Mouse (Mus musculus) hindbrain, embryonic 11.5 days (tissue): Measurements from ENCODE around the gene Pias1. TPM values are rescaled to one million over a fixed set of nuclear protein-coding genes. Genes with fewer than 3 reads are reported as not detected.

ENCODE experiments used
- ATAC-seq: fragments of 200-750 bp; cut with Nextera tagmentation; 2 replicates; pipeline ENCODE4 v1.8.0; 2017; ENCODE audit warnings: mild to moderate bottlenecking, moderate TSS enrichment, moderate library complexity; ENCODE audit not compliant: low FRiP score
- DNase-seq: peaks from one replicate; pipeline ENCODE4 v3.0.0-alpha.2; 2015; ENCODE audit warnings: low spot score
- H3K27ac ChIP-seq: fragments of 300-500 bp; sonication (generic); 2 replicates; pipeline ENCODE4 v1.5.1; 2014; ENCODE audit warnings: mild to moderate bottlenecking, low read depth, low read length
- H3K27me3 ChIP-seq: fragments of 300-500 bp; sonication (generic); 2 replicates; pipeline ENCODE4 v1.6.1; 2014; ENCODE audit warnings: mild to moderate bottlenecking, low read length, moderate library complexity, mixed read lengths; ENCODE audit not compliant: control insufficient read depth, insufficient read depth
- H3K36me3 ChIP-seq: fragments of 300-500 bp; sonication (generic); 2 replicates; pipeline ENCODE4 v1.6.1; 2014; ENCODE audit warnings: mild to moderate bottlenecking, low read length, moderate library complexity, mixed read lengths; ENCODE audit not compliant: control insufficient read depth, insufficient read depth
- H3K4me1 ChIP-seq: fragments of 300-500 bp; sonication (generic); replicated peaks from 2 replicates; pipeline ENCODE4 v1.6.1; 2014; ENCODE audit warnings: low read length, mixed read lengths; ENCODE audit not compliant: control insufficient read depth, insufficient read depth
- H3K4me2 ChIP-seq: fragments of 300-500 bp; sonication (generic); replicated peaks from 2 replicates; pipeline ENCODE4 v1.6.1; 2014; ENCODE audit warnings: mild to moderate bottlenecking, low read depth, low read length
- H3K4me3 ChIP-seq: fragments of 300-500 bp; sonication (generic); 2 replicates; pipeline ENCODE4 v1.5.1; 2014; ENCODE audit warnings: low read depth, low read length
- H3K9ac ChIP-seq: fragments of 300-500 bp; sonication (generic); 2 replicates; pipeline ENCODE4 v1.6.1; 2014; ENCODE audit warnings: low read depth, low read length
- H3K9me3 ChIP-seq: fragments of 300-500 bp; sonication (generic); 2 replicates; pipeline ENCODE4 v1.6.1; 2016; ENCODE audit warnings: low read length; ENCODE audit not compliant: control insufficient read depth
- WGBS: fragments of 180-500 bp; shearing (Covaris S2); extraction: QIAGEN DNeasy Blood & Tissue Kit; methylation state at CpG from one replicate; pipeline ENCODE4 v1.1.7; 2014; 5-methylcytosine and 5-hydroxymethylcytosine counted together
- polyA plus RNA-seq: library from polyadenylated mRNA; unstranded; fragments of >200 nt; fragmentation: Nextera tagmentation; extraction: Ambion mirVana; gene quantifications from 2 replicates; pipeline ENCODE4 v1.2.1, GENCODE M21; 2014

Gene Pias1
- polyA plus RNA-seq, 1 experiment from 2014 or later, result 71.5 TPM

DNA sequence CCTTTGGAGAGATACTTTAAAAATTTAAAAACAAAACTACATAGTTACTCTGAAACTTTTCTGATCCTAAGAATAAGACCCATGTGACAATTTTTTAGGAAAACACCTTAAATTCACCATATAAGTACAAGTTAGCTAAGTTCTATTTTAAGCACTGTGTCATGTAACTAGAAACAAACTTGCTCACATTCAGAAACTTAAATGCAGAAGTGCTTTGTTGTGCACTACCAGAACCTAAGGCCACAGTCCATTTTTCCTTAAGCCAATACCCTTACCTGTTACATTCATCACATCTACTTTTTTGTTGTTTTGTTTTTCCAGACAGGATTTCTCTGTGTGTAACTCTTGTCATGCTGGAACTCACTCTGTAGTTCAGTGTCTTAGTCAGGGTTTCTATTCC lies 17.4 kb downstream of the Pias1 start:
- Histone ChIP-seq H3K4me3 (no peak overlapping the region), H3K9me3 (no peaks in the 10 kb centered on the region), H3K27ac (no peak overlapping the region), H3K4me1 (no peaks in the 10 kb centered on the region), H3K27me3 (no peaks in the 10 kb centered on the region), H3K36me3 (no peaks in the 10 kb centered on the region), H3K4me2 (no peak overlapping the region), H3K9ac (no peak overlapping the region)
- DNase-seq, result no peak
- no peak for ATAC-seq

DNA sequence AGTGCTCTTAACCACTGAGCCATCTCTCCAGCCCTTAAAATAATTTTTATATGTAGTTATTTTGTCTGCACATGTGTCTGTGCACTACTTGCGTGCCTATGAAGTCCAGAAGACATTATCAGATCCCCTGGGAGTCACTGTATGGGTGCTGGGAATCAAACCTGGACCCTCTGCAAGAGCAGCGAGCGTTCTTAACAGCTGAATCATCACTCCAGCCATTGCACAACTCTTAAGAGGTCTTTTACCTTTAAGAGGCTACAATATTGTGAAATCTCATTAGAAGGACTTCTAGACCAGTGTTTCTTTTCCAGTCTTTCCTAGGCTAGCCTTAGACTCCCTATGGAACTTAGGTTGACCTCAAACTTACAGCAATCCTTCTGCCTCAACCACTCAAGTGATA lies 21.7 kb downstream of the Pias1 start:
- no peaks in the 10 kb centered on the region for H3K9me3 ChIP-seq
- H3K27ac ChIP-seq, result no peak overlapping the region
- no peak for DNase-seq
- no peak for ATAC-seq
- no peaks in the 10 kb centered on the region for H3K4me1 ChIP-seq
- H3K36me3 ChIP-seq, result no peaks in the 10 kb centered on the region
- no peak overlapping the region for H3K9ac ChIP-seq
- WGBS, result 96% methylated on average over 3 of the region's 3 CpGs
- no peak overlapping the region for H3K4me2 ChIP-seq
- H3K27me3 ChIP-seq, result no peaks in the 10 kb centered on the region
- H3K4me3 ChIP-seq, result no peak overlapping the region

DNA sequence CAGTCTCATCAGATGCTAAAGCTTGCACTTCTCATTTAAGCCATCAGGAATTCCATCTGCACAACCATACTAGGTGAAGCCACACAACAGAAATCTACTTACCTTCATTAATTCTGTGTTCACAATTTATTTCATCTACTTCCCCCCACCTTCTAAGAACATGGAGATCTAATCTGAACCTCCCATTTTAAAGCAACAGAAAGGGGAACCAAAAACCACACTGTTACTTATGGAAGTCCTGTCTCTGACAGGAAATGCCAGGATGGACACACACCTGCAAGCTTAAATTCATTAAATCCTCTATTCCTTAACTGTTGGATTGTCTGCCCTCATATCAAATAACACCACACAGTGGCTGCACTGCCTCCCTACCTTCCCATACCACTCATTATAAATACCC lies 35.0 kb downstream of the Pias1 start:
- no peaks in the 10 kb centered on the region for H3K36me3 ChIP-seq
- no peak overlapping the region for H3K27ac ChIP-seq
- H3K4me2 ChIP-seq, result no peak overlapping the region
- DNase-seq (no peak), ATAC-seq (no peak)
- no peaks in the 10 kb centered on the region for H3K4me1 ChIP-seq
- H3K4me3 ChIP-seq, result no peak overlapping the region
- H3K9me3 ChIP-seq, result no peaks in the 10 kb centered on the region
- H3K27me3 ChIP-seq, result no peaks in the 10 kb centered on the region
- H3K9ac ChIP-seq, result no peak overlapping the region

DNA sequence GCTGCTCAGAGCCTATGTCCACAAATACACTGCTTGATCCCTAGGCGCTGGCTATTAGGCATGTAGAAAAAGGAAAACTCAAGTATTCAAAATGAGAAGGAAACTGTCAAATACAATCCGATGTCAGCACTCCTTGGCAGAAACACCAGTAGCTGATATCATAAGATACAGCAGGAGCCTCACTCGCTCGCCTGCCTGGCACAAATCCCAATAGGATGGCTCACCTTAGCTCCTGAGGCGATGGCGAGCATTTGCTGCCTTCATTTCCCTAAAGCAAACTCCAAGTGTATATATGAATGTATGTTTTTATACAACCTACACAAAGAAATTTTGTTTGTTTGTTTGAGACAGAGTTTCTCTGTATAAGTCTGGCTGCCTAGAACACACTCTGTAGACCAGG lies 42.4 kb downstream of the Pias1 start:
- Histone ChIP-seq H3K9me3 (no peaks in the 10 kb centered on the region), H3K4me2 (no peak overlapping the region)

DNA sequence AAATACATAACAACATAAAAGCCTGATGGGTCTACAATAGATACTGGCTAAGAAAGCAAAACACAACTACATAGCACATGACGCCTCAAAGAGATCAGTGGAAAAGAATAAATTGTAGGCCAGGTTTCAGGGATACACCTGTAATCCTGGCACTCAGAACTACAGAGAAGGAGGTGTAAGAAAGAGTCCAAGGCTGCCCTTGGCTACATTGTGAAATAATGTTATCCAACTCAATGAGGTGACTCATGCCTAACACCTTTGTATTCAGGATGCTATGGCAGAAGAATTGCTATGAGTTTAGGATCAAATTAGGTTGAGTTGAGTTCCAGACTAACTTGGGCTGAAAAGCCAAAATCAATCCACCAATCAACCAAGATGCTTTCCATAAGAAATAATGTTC lies 43.7 kb downstream of the Pias1 start:
- Histone ChIP-seq H3K4me3 (no peak overlapping the region), H3K4me1 (no peaks in the 10 kb centered on the region), H3K9ac (no peak overlapping the region), H3K27ac (no peak overlapping the region), H3K9me3 (no peaks in the 10 kb centered on the region), H3K4me2 (no peak overlapping the region), H3K36me3 (no peaks in the 10 kb centered on the region), H3K27me3 (no peaks in the 10 kb centered on the region)
- 93% methylated on average over 1 of the region's 1 CpGs for WGBS
- no peak for ATAC-seq
- no peak for DNase-seq

More for the DNA sequence above, 42.4 kb downstream of the Pias1 start:
- no peak overlapping the region for H3K27ac ChIP-seq
- H3K4me3 ChIP-seq, result no peak overlapping the region
- WGBS, result 95% methylated on average over 6 of the region's 6 CpGs
- no peaks in the 10 kb centered on the region for H3K36me3 ChIP-seq
- no peak overlapping the region for H3K9ac ChIP-seq
- no peaks in the 10 kb centered on the region for H3K4me1 ChIP-seq
- no peaks in the 10 kb centered on the region for H3K27me3 ChIP-seq
- no peak for DNase-seq
- no peak for ATAC-seq

DNA sequence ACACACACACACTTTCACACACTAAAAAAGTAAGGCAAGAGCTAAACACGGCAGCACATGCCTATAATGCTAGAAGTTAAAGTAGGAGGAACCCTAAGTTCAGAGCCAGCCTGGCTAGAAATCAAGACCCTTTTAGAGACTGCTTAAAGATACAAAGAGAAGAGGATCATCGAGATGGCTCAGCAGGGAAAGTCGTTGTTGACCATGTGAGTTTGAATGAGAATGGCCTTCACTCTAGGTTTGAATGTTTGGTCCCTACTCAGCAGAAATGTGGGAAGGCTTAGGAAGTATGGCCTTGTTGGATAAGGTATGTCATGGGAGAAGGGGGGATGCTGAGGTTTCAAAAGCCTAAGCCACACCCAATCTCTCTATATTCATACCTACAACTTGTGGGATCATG lies 46.8 kb downstream of the Pias1 start:
- Histone ChIP-seq H3K27me3 (no peaks in the 10 kb centered on the region), H3K4me1 (no peaks in the 10 kb centered on the region), H3K4me3 (no peak overlapping the region), H3K36me3 (no peaks in the 10 kb centered on the region), H3K9me3 (no peaks in the 10 kb centered on the region), H3K27ac (no peak overlapping the region), H3K4me2 (no peak overlapping the region), H3K9ac (no peak overlapping the region)
- ATAC-seq (no peak), DNase-seq (no peak)
- WGBS, result 79% methylated on average over 3 of the region's 3 CpGs

DNA sequence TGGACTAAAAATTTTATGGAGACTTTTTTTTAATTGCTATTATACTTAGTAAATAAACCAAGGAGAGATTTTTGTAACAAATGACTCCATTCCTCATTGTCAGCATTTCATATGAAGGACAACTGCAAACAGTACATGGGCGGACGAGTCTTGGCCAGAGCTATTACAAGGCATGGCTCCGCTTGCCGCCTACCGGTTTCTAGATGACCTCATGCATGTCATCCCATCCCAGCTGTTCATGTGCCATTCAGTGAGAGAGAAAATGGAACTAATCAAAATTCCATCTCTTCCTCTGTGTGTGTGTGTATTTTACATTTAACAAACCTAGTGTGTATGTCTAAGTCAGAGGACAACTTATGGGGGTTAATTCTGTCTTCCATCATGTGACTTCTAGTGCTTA lies 51.9 kb downstream of the Pias1 start:
- 81% methylated on average over 5 of the region's 5 CpGs for WGBS
- no peaks in the 10 kb centered on the region for H3K9me3 ChIP-seq
- H3K9ac ChIP-seq, result no peak overlapping the region
- H3K36me3 ChIP-seq, result no peaks in the 10 kb centered on the region
- H3K27ac ChIP-seq, result no peak overlapping the region
- H3K27me3 ChIP-seq, result no peaks in the 10 kb centered on the region
- no peak for ATAC-seq
- DNase-seq, result no peak
- H3K4me2 ChIP-seq, result no peak overlapping the region
- H3K4me1 ChIP-seq, result no peaks in the 10 kb centered on the region
- H3K4me3 ChIP-seq, result no peak overlapping the region

DNA sequence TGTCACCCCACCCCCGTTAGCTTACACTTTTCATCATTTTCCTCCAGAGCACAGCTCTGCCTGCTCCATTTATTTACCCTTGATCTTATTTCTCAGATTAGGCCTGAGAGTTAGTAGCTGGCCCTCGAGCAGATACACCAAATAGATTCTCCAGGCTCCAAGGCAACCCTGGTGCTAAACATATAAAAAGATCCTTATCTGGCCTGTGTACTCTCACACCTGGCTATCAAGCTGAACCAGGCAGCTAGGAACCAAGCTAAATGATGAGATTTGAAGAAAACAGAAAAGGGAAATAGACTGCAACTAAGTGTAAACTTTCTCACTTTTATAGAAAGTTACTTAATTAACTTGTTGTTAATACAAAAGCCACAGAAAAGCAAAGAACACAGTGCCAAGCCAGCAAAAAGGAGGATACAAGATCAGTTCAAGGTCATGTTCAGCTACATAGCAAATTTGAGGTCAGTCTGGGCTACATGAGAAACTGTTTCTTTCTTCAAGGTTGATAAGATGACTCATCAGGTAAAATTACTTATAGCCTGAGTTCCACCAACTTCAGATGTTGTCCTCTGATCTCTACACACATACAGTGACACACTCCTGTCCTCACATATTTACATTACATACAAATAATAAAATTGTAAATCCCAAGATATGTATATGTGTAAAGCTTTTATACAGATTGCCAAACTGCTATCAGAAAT lies 52.9 kb downstream of the Pias1 start:
- ATAC-seq (no peak), DNase-seq (no peak)
- Histone ChIP-seq H3K36me3 (no peaks in the 10 kb centered on the region), H3K9ac (no peak overlapping the region), H3K27ac (no peak overlapping the region), H3K4me3 (no peak overlapping the region), H3K9me3 (no peaks in the 10 kb centered on the region), H3K4me2 (no peak overlapping the region), H3K4me1 (no peaks in the 10 kb centered on the region), H3K27me3 (no peaks in the 10 kb centered on the region)
- 69% methylated on average over 2 of the region's 2 CpGs for WGBS

DNA sequence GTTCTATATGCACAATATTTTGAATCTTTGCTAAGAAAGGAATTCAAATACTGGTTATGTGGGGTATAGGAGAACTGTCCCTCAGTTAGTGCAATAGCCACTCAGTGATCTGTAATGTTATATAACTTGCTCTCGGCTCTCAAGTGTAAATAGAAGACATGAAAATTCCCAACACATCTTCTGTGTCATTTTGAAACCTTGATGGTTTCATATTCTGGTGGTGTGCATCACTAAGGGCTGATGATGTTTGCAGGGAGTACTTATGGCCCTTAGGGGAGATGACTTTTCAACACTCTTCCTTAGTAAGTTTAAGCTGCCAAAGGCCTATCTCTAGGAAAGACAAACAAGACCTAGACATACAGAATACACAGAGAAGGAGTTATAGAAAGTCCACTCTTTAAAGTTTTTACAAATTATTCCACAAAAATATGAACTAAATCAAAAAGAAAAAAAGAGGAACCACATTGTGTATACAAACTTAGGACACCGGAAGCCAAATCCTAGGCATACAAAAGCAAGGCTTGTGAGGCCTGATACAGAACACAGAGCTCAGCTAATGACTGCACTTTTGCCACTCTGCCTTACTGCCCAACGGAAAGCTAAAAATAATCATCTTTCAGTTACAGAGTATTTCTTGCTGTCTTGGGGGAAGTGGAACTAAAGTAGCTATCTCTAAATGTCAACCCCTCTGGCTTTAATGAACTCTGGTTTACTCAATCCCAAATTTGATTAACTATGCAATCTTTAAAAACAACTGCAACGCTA lies 55.0 kb downstream of the Pias1 start:
- Histone ChIP-seq H3K27me3 (no peaks in the 10 kb centered on the region), H3K36me3 (no peaks in the 10 kb centered on the region), H3K27ac (no peak overlapping the region), H3K9me3 (no peaks in the 10 kb centered on the region), H3K9ac (no peak overlapping the region), H3K4me1 (no peaks in the 10 kb centered on the region), H3K4me2 (no peak overlapping the region), H3K4me3 (no peak overlapping the region)
- DNase-seq (no peak), ATAC-seq (no peak)
- 94% methylated on average over 4 of the region's 4 CpGs for WGBS
